Comparison of ENCODE assay signal across 8 mouse cellular contexts in genomic region chr1:97769904-97770753, GRCm38 (mm10). TPM values are rescaled to one million over a fixed set of nuclear protein-coding genes. Genes with fewer than 3 reads are reported as not detected.
A peak's percentile ranks its signal among the peaks of the same experiment; 100 is the strongest.
DNase-seq lines count a peak whose midpoint lies in the region; ATAC-seq lines count a peak whose summit lies in the region.

Gin1 (plus strand) TSS chr1:97770172.
Ppip5k2 (minus strand) TSS chr1:97770411.

- H3K27me3 ChIP-seq in intestine, embryonic 14.5 days (replicated peaks; ENCODE audit: control insufficient read depth, insufficient read depth, low read length): no peaks in the 10 kb centered on the region

- H3K9me3 ChIP-seq in intestine, embryonic 14.5 days (ENCODE audit: control insufficient read depth, low read length): no peaks in the 10 kb centered on the region

- H3K36me3 ChIP-seq in intestine, embryonic 14.5 days (ENCODE audit: control insufficient read depth, insufficient read depth, low read length): no peaks in the 10 kb centered on the region

- peak within 1 kb of the TSS; percentile 90 for H3K9ac ChIP-seq in intestine, embryonic 14.5 days (ENCODE audit: low read length)

- H3K27ac ChIP-seq in intestine, embryonic 14.5 days (ENCODE audit: low read depth): peak within 1 kb of the TSS; percentile 82

- peaks cover 15% of the 10 kb centered on the region for H3K4me1 ChIP-seq in intestine, embryonic 14.5 days (replicated peaks; ENCODE audit: control insufficient read depth, insufficient read depth, low read length)

- H3K4me3 ChIP-seq in intestine, embryonic 14.5 days (ENCODE audit: low read depth, low read length): peak within 1 kb of the TSS; percentile 99

- peak; percentile 98 for ATAC-seq in intestine, embryonic 14.5 days (replicated peaks; ENCODE audit: low FRiP score, low TSS enrichment, low read depth)

- DNase-seq in adrenal gland, adult 18-20 months (ENCODE audit: low spot score in 2 of 2): peak; percentile 89 to 91
- peak; percentile 96 for DNase-seq in embryo, embryonic 11 days
- peak; percentile 92 for DNase-seq in gastrocnemius, postnatal 25 days
- peak; percentile 97 for DNase-seq in intestine, embryonic 14.5 days (ENCODE audit: low spot score)
- DNase-seq in left cerebral cortex, postnatal 14 days (ENCODE audit: low spot score in 2 of 2): peak; percentile 94
- peak; percentile 97 for DNase-seq in mesoderm, embryonic 11.5 days (ENCODE audit: low read depth, low spot score)
- DNase-seq in right cerebral cortex, postnatal 36 days (ENCODE audit: low spot score in 2 of 2): peak; percentile 91 to 92
- DNase-seq in yolk sac, embryonic 10.5 days (ENCODE audit: low spot score): peak; percentile 94

- peak within 1 kb of the TSS; percentile 73 for H3K4me2 ChIP-seq in intestine, embryonic 14.5 days (ENCODE audit: low read length)

- under 1% methylated on average over 66 of the region's 66 CpGs for WGBS in intestine, embryonic 14.5 days

- intact Hi-C loops in left cerebral cortex, postnatal 14 days (cut with DNase I): loop anchor here (5.0 kb wide), 1 partner anchor 108 kb away; the partner anchor contains the start of gene D1Ertd622e

RNA-seq across cellular contexts. Expression of gene Gin1, which starts in this region (rescaled TPM):
- total RNA-seq in adrenal gland, adult 18-20 months (2021): 10 to 100 TPM in 1 of 2 experiments, 1 to 10 TPM in 1; 7.1 to 11.2 TPM
- 1 to 10 TPM; 2.9 to 3.1 TPM for total RNA-seq in gastrocnemius, postnatal 25 days (2021)
- polyA plus RNA-seq in intestine, embryonic 14.5 days (2014; fragmentation: Nextera tagmentation; extraction: Ambion mirVana): 14.9 and 16.0 TPM in 2 replicates
- 1 to 10 TPM; 7.3 to 9.2 TPM for total RNA-seq in left cerebral cortex, postnatal 14 days (2021)

RNA-seq across cellular contexts. Expression of gene Ppip5k2, which starts in this region (rescaled TPM):
- total RNA-seq in adrenal gland, adult 18-20 months (2021): 1 to 10 TPM; 7.9 to 10.0 TPM
- 1 to 10 TPM; 1.8 to 2.6 TPM for total RNA-seq in gastrocnemius, postnatal 25 days (2021)
- polyA plus RNA-seq in intestine, embryonic 14.5 days (2014; fragmentation: Nextera tagmentation; extraction: Ambion mirVana): 50.5 and 51.0 TPM in 2 replicates
- total RNA-seq in left cerebral cortex, postnatal 14 days (2021): 10 to 100 TPM; 20.3 to 23.4 TPM

Comparison
In these comparisons a context has a peak if more than half of its experiments do, and no peak if none do; other contexts are left out.
1. Peak in every context shown above with its lines: DNase-seq, ATAC-seq, H3K4me3 ChIP-seq and H3K27ac ChIP-seq.